Mouse (Mus musculus): ENCODE data around the gene Ddx17. TPM values are rescaled to one million over a fixed set of nuclear protein-coding genes. Genes with fewer than 3 reads are reported as not detected.

Ddx17 gene
- polyA plus RNA-seq, 2 experiments, result 13.9 to 104 TPM

- no peak for TF ChIP-seq CTCF (IDR thresholded peaks at IDR 0.05; ENCODE audit: low read depth)
- TF ChIP-seq EP300 (IDR thresholded peaks at IDR 0.05; ENCODE audit: low read depth), result no peak
- H3K27me3 ChIP-seq (ENCODE audit: control insufficient read depth, insufficient read depth, low read length), result no peaks in the 10 kb centered on the region
- ATAC-seq (ENCODE audit: insufficient read depth) (no peak), DNase-seq (ENCODE audit: low read depth in 3 of 3, low spot score in 3 of 3) (no peak)
- no peaks in the 10 kb centered on the region for H3K9me3 ChIP-seq (ENCODE audit: control insufficient read depth, low read length)
- peak overlapping the region; percentile 62 to 73 for H3K4me3 ChIP-seq (ENCODE audit: insufficient read depth in 1 of 2, low read depth in 2 of 2, low read length in 2 of 2)
- peak overlapping the region; percentile 83 for H3K9ac ChIP-seq (replicated peaks)
- WGBS (ENCODE audit: insufficient replicate concordance), result 79% methylated on average over 17 of the region's 17 CpGs
- H3K4me1 ChIP-seq (replicated peaks; ENCODE audit: control insufficient read depth in 2 of 2, insufficient read depth in 2 of 2, low read length in 1 of 2), result peaks cover 6 to 14% of the 10 kb centered on the region in 2 experiments
- peak overlapping the region; percentile 76 for H3K27ac ChIP-seq
- H3K36me3 ChIP-seq (replicated peaks; ENCODE audit: control insufficient read depth, insufficient read depth, low read depth), result peaks cover 20% of the 10 kb centered on the region
- H3K4me2 ChIP-seq (ENCODE audit: low read depth), result peak overlapping the region; percentile 87
Observed at GRCm38 (mm10) chr15:79547289-79547820, 814 bp upstream of the Ddx17 start.

DNA sequence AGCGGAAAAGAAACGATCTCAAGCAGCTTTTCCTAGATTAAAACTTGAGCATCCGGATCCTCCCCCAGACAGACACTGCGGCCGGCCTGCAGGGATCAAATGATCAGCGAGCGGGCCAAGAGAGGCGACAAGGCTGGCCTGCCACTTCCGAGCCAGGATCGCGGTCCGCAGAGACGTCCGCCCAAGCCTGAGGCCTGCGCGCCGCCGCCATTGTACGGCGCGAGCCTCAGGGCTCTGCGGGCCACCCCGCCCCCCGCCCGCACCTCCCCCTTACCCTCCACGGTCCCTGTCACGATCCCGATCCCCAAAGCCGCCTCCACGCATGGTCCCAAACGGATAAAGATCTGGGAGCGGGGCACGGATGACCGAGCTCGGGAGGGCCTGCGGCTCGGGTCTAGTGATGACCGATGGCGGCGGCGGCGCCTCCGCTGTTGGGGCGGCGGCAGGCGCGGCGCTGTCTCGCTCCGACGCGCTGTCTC, 581 bp downstream of the Ddx17 start:
- ATAC-seq (ENCODE audit: insufficient read depth), result peak; percentile 72
- peaks cover 6 to 14% of the 10 kb centered on the region in 2 experiments for H3K4me1 ChIP-seq (replicated peaks; ENCODE audit: control insufficient read depth in 2 of 2, insufficient read depth in 2 of 2, low read length in 1 of 2)
- H3K4me2 ChIP-seq (ENCODE audit: low read depth), result peak overlapping the region; percentile 87
- under 1% methylated on average over 52 of the region's 52 CpGs for WGBS (ENCODE audit: insufficient replicate concordance)
- peak overlapping the region; percentile 76 for H3K27ac ChIP-seq
- H3K27me3 ChIP-seq (ENCODE audit: control insufficient read depth, insufficient read depth, low read length), result no peaks in the 10 kb centered on the region
- peaks cover 33% of the 10 kb centered on the region for H3K36me3 ChIP-seq (replicated peaks; ENCODE audit: control insufficient read depth, insufficient read depth, low read depth)
- H3K9me3 ChIP-seq (ENCODE audit: control insufficient read depth, low read length), result no peaks in the 10 kb centered on the region
- H3K4me3 ChIP-seq (ENCODE audit: insufficient read depth in 1 of 2, low read depth in 2 of 2, low read length in 2 of 2), result peak overlapping the region; percentile 73 to 83
- TF ChIP-seq EP300 (IDR thresholded peaks at IDR 0.05; ENCODE audit: low read depth), result no peak
- no peak for TF ChIP-seq CTCF (IDR thresholded peaks at IDR 0.05; ENCODE audit: low read depth)
- peak overlapping the region; percentile 83 for H3K9ac ChIP-seq (replicated peaks)
- peak; percentile 34 to 50 (median 42) for DNase-seq (ENCODE audit: low read depth in 3 of 3, low spot score in 3 of 3)

DNA sequence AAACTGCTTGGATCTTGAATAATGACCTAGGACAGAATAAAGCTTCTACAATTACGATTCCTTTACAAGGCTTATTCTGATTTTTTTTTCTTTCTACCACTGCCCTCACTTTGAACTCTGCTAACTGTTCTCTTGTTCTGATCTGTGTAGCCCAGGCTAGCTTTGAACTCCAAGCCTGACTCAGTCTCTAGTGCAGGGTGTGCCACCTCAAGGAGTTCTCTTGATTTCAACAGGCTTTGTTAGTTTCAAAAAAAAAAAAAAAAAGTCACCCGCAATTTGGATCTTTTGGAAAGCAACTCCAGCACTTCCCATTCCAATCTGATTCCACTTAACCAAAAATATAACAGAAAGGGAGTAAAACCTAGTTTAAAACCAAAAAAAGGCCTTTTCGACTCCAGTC, 1.0 kb downstream of the Ddx17 start:
- Histone ChIP-seq H3K9ac (replicated peaks) (peak overlapping the region; percentile 83), H3K36me3 (replicated peaks; ENCODE audit: control insufficient read depth, insufficient read depth, low read depth) (peaks cover 37% of the 10 kb centered on the region), H3K27me3 (ENCODE audit: control insufficient read depth, insufficient read depth, low read length) (no peaks in the 10 kb centered on the region), H3K4me3 (ENCODE audit: insufficient read depth in 1 of 2, low read depth in 2 of 2, low read length in 2 of 2) (peak overlapping the region; percentile 73 to 83), H3K4me1 (replicated peaks; ENCODE audit: control insufficient read depth in 2 of 2, insufficient read depth in 2 of 2, low read length in 1 of 2) (peaks cover 6 to 14% of the 10 kb centered on the region in 2 experiments), H3K4me2 (ENCODE audit: low read depth) (peak overlapping the region; percentile 87), H3K27ac (peak overlapping the region; percentile 76), H3K9me3 (ENCODE audit: control insufficient read depth, low read length) (no peaks in the 10 kb centered on the region)
- DNase-seq (ENCODE audit: low read depth in 3 of 3, low spot score in 3 of 3) (peak in 1 of 3 experiments; percentile 42), ATAC-seq (ENCODE audit: insufficient read depth) (no peak)
- WGBS (ENCODE audit: insufficient replicate concordance), result under 1% methylated on average over 3 of the region's 3 CpGs
- TF ChIP-seq EP300 (IDR thresholded peaks at IDR 0.05; ENCODE audit: low read depth) (no peak), CTCF (IDR thresholded peaks at IDR 0.05; ENCODE audit: low read depth) (no peak)

DNA sequence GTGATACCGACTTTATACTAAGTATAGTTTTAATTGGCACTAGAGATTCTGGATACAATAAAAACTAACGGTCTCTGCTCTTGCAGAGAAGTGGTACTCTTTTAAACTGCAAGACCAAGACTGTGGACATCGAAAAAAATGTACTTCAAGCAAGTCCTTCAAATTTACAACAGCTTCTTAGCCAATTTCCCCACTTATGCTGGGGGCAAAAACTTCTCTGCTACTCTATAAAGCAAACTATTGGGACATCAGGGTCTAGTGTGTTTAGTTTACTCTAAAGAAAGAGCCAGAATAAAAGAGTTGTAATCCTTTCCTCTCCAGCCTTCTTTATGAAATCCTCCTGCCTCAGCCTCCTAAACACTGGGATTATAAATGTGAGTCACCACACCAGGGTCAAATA, 2.6 kb downstream of the Ddx17 start:
- TF ChIP-seq CTCF (IDR thresholded peaks at IDR 0.05; ENCODE audit: low read depth) (no peak), EP300 (IDR thresholded peaks at IDR 0.05; ENCODE audit: low read depth) (no peak)
- DNase-seq (ENCODE audit: low read depth in 3 of 3, low spot score in 3 of 3), result no peak
- Histone ChIP-seq H3K4me3 (ENCODE audit: insufficient read depth in 1 of 2, low read depth in 2 of 2, low read length in 2 of 2) (peak overlapping the region in 1 of 2 experiments; percentile 73; a peak in 1 of 4 replicates), H3K27me3 (ENCODE audit: control insufficient read depth, insufficient read depth, low read length) (no peaks in the 10 kb centered on the region), H3K9ac (replicated peaks) (0 out of 2 replicates have a peak overlapping the region, but pooled peaks have one; percentile 7), H3K27ac (no peak overlapping the region), H3K9me3 (ENCODE audit: control insufficient read depth, low read length) (no peaks in the 10 kb centered on the region), H3K4me2 (ENCODE audit: low read depth) (peak overlapping the region; percentile 87), H3K4me1 (replicated peaks; ENCODE audit: control insufficient read depth in 2 of 2, insufficient read depth in 2 of 2, low read length in 1 of 2) (peaks cover 6 to 14% of the 10 kb centered on the region in 2 experiments), H3K36me3 (replicated peaks; ENCODE audit: control insufficient read depth, insufficient read depth, low read depth) (peaks cover 52% of the 10 kb centered on the region)
- WGBS (ENCODE audit: insufficient replicate concordance), result 87% methylated on average over 3 of the region's 3 CpGs
- ATAC-seq (ENCODE audit: insufficient read depth), result no peak

- 88% methylated on average over 3 of the region's 3 CpGs for WGBS (ENCODE audit: insufficient replicate concordance)
- Histone ChIP-seq H3K36me3 (replicated peaks; ENCODE audit: control insufficient read depth, insufficient read depth, low read depth) (peaks cover 100% of the 10 kb centered on the region), H3K27me3 (ENCODE audit: control insufficient read depth, insufficient read depth, low read length) (no peaks in the 10 kb centered on the region), H3K9me3 (ENCODE audit: control insufficient read depth, low read length) (no peaks in the 10 kb centered on the region), H3K27ac (no peak overlapping the region), H3K4me3 (ENCODE audit: insufficient read depth in 1 of 2, low read depth in 2 of 2, low read length in 2 of 2) (no peak overlapping the region), H3K4me1 (replicated peaks; ENCODE audit: control insufficient read depth in 2 of 2, insufficient read depth in 2 of 2, low read length in 1 of 2) (no peaks in the 10 kb centered on the region), H3K9ac (replicated peaks) (no peak overlapping the region), H3K4me2 (ENCODE audit: low read depth) (no peak overlapping the region)
- DNase-seq (ENCODE audit: low read depth in 3 of 3, low spot score in 3 of 3) (no peak), ATAC-seq (ENCODE audit: insufficient read depth) (no peak)
- TF ChIP-seq CTCF (IDR thresholded peaks at IDR 0.05; ENCODE audit: low read depth) (no peak), EP300 (IDR thresholded peaks at IDR 0.05; ENCODE audit: low read depth) (no peak)
Observed at GRCm38 (mm10) chr15:79533796-79534195, 12.7 kb downstream of the Ddx17 start.

Data from liver, embryonic 14.5 days (tissue).